Mouse (Mus musculus): Measurements from ENCODE around the gene Rps6kb2. TPM values are rescaled to one million over a fixed set of nuclear protein-coding genes. Genes with fewer than 3 reads are reported as not detected.
A peak's percentile ranks its signal among the peaks of the same experiment; 100 is the strongest.
"Not testable (repeated sequence)": the region's sequence is repeated elsewhere in the genome, so short reads cannot be mapped to it uniquely, and the experiment has no call there.

The Rps6kb2 gene
- total and polyA plus RNA-seq, 2 experiments from 2014 or later: 35.2 to 62.0 TPM

GRCm38 (mm10) chr19:4140147-4140546, 23.0 kb downstream of the Rps6kb2 start:
- Histone ChIP-seq H3K27me3 (ENCODE audit: control insufficient read depth, insufficient read depth, low read length) (no peaks in the 10 kb centered on the region), H3K27ac (ENCODE audit: low read depth) (no peak overlapping the region), H3K9ac (replicated peaks; ENCODE audit: low read depth, low read length) (no peak overlapping the region), H3K4me1 (ENCODE audit: control insufficient read depth, insufficient read depth) (no peaks in the 10 kb centered on the region), H3K4me2 (ENCODE audit: low read depth, low read length) (no peak overlapping the region), H3K36me3 (replicated peaks; ENCODE audit: control insufficient read depth, insufficient read depth, low read length) (no peaks in the 10 kb centered on the region), H3K9me3 (replicated peaks; ENCODE audit: control insufficient read depth, low read length) (no peaks in the 10 kb centered on the region), H3K4me3 (ENCODE audit: low read depth, low read length) (no peak overlapping the region)
- ATAC-seq (ENCODE audit: insufficient read depth, low read depth) (no peak), DNase-seq (ENCODE audit: low spot score) (no peak)
- WGBS: 69% methylated on average over 6 of the region's 6 CpGs
- TF ChIP-seq EP300 (IDR thresholded peaks at IDR 0.05; ENCODE audit: low read depth) (no peak), CTCF (IDR thresholded peaks at IDR 0.05; ENCODE audit: low read depth) (no peak)

GRCm38 (mm10) chr19:4139446-4139845, 23.7 kb downstream of the Rps6kb2 start, which contains the start of gene Gpr152:
TSS of gene Gpr152 (plus strand) at chr19:4139787.
- 73% methylated on average over 2 of the region's 2 CpGs for WGBS
- H3K27me3 ChIP-seq (ENCODE audit: control insufficient read depth, insufficient read depth, low read length): no peaks in the 10 kb centered on the region
- DNase-seq (ENCODE audit: low spot score): no peak
- no peak within 1 kb of the TSS for H3K27ac ChIP-seq (ENCODE audit: low read depth)
- H3K9ac ChIP-seq (replicated peaks; ENCODE audit: low read depth, low read length): no peak within 1 kb of the TSS
- H3K4me3 ChIP-seq (ENCODE audit: low read depth, low read length): no peak within 1 kb of the TSS
- no peaks in the 10 kb centered on the region for H3K4me1 ChIP-seq (ENCODE audit: control insufficient read depth, insufficient read depth)
- no peak within 1 kb of the TSS for H3K4me2 ChIP-seq (ENCODE audit: low read depth, low read length)
- TF ChIP-seq EP300 (IDR thresholded peaks at IDR 0.05; ENCODE audit: low read depth) (no peak), CTCF (IDR thresholded peaks at IDR 0.05; ENCODE audit: low read depth) (no peak)
- no peak for ATAC-seq (ENCODE audit: insufficient read depth, low read depth)
- no peaks in the 10 kb centered on the region for H3K36me3 ChIP-seq (replicated peaks; ENCODE audit: control insufficient read depth, insufficient read depth, low read length)
- H3K9me3 ChIP-seq (replicated peaks; ENCODE audit: control insufficient read depth, low read length): no peaks in the 10 kb centered on the region

DNA sequence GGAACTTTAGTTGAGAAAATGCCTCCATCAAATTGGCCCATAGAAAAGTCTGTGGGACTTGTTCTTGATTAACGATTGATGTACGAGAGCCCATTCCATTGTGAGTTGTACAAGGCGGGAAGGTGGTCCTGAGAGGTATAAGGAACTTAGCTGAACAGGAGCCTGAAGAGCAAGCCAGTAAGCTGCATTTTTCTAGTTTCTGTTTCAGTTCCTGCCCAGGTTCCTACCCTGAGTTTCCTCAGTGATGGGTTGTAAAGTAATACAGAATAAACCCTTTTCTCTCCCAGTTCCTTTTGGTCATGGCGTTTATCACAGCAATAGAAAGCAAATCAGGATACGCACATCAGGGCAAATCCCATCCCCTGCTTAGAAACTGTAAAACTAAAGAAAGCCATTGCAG, 25.2 kb downstream of the Rps6kb2 start:
- Histone ChIP-seq H3K36me3 (replicated peaks; ENCODE audit: control insufficient read depth, insufficient read depth, low read length) (peaks cover 4% of the 10 kb centered on the region), H3K27ac (ENCODE audit: low read depth) (no peak overlapping the region), H3K4me2 (ENCODE audit: low read depth, low read length) (no peak overlapping the region), H3K4me1 (ENCODE audit: control insufficient read depth, insufficient read depth) (no peaks in the 10 kb centered on the region), H3K9me3 (replicated peaks; ENCODE audit: control insufficient read depth, low read length) (no peaks in the 10 kb centered on the region), H3K4me3 (ENCODE audit: low read depth, low read length) (no peak overlapping the region), H3K9ac (replicated peaks; ENCODE audit: low read depth, low read length) (no peak overlapping the region), H3K27me3 (ENCODE audit: control insufficient read depth, insufficient read depth, low read length) (no peaks in the 10 kb centered on the region)
- DNase-seq (ENCODE audit: low spot score) (no peak), ATAC-seq (ENCODE audit: insufficient read depth, low read depth) (no peak)
- no peak for TF ChIP-seq CTCF (IDR thresholded peaks at IDR 0.05; ENCODE audit: low read depth)
- TF ChIP-seq EP300 (IDR thresholded peaks at IDR 0.05; ENCODE audit: low read depth): no peak
- 82% methylated on average over 5 of the region's 5 CpGs for WGBS

DNA sequence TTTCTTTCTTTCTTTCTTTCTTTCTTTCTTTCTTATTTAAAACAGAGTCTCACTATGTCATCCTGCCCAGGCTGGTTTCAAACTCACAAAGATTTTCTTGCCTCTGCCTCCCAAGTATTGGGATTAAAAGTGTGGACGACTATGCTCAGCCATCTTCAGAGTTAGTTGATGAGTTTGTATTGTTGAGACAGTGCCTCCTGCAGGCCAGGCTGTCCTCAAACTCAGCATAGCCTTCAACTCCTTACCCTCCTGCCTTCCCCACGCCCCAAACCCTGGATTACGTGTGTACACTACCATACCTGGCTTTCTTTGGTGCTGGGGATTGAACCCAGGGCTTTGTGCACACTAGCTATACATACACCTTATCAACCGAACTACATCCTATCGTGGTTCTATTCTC, 26.7 kb downstream of the Rps6kb2 start:
- Histone ChIP-seq H3K27ac (ENCODE audit: low read depth) (no peak overlapping the region), H3K9ac (replicated peaks; ENCODE audit: low read depth, low read length) (no peak overlapping the region), H3K36me3 (replicated peaks; ENCODE audit: control insufficient read depth, insufficient read depth, low read length) (peaks cover 19% of the 10 kb centered on the region), H3K4me2 (ENCODE audit: low read depth, low read length) (no peak overlapping the region), H3K4me1 (ENCODE audit: control insufficient read depth, insufficient read depth) (no peaks in the 10 kb centered on the region), H3K27me3 (ENCODE audit: control insufficient read depth, insufficient read depth, low read length) (no peaks in the 10 kb centered on the region), H3K4me3 (ENCODE audit: low read depth, low read length) (no peak overlapping the region), H3K9me3 (replicated peaks; ENCODE audit: control insufficient read depth, low read length) (no peaks in the 10 kb centered on the region)
- ATAC-seq (ENCODE audit: insufficient read depth, low read depth): no peak
- WGBS: 76% methylated on average over 5 of the region's 5 CpGs
- TF ChIP-seq CTCF (IDR thresholded peaks at IDR 0.05; ENCODE audit: low read depth) (no peak), EP300 (IDR thresholded peaks at IDR 0.05; ENCODE audit: low read depth) (no peak)
- no peak for DNase-seq (ENCODE audit: low spot score)

DNA sequence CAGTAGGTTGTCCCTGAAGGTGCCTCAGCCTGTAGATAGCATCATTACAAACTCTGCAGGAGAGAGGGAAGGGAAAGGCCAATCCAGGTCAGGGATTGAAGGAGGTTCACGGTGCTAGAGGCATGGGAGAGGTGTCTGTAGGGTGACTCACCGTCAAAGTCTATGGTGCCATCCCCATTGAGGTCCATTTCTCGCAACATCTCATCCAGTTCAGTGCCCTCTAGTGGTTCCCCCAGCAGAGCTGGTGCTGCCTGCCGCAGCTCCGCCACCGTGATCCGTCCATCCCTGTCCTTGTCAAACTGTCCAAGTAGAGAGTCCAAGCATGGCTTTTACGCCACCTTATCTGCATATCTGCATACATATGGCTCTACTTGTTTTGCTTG, 27.2 kb downstream of the Rps6kb2 start:
- ATAC-seq (ENCODE audit: insufficient read depth, low read depth): peak; percentile 52; the same call in 1 of the 2 replicates
- H3K36me3 ChIP-seq (replicated peaks; ENCODE audit: control insufficient read depth, insufficient read depth, low read length): peaks cover 24% of the 10 kb centered on the region
- not testable (repeated sequence) for H3K27me3 ChIP-seq (ENCODE audit: control insufficient read depth, insufficient read depth, low read length); H3K9me3 ChIP-seq (replicated peaks; ENCODE audit: control insufficient read depth, low read length); H3K9ac ChIP-seq (replicated peaks; ENCODE audit: low read depth, low read length); H3K27ac ChIP-seq (ENCODE audit: low read depth); H3K4me2 ChIP-seq (ENCODE audit: low read depth, low read length); H3K4me1 ChIP-seq (ENCODE audit: control insufficient read depth, insufficient read depth); H3K4me3 ChIP-seq (ENCODE audit: low read depth, low read length); DNase-seq (ENCODE audit: low spot score)
- 10% methylated on average over 8 of the region's 8 CpGs for WGBS
- TF ChIP-seq CTCF (IDR thresholded peaks at IDR 0.05; ENCODE audit: low read depth): peak; percentile 38

DNA sequence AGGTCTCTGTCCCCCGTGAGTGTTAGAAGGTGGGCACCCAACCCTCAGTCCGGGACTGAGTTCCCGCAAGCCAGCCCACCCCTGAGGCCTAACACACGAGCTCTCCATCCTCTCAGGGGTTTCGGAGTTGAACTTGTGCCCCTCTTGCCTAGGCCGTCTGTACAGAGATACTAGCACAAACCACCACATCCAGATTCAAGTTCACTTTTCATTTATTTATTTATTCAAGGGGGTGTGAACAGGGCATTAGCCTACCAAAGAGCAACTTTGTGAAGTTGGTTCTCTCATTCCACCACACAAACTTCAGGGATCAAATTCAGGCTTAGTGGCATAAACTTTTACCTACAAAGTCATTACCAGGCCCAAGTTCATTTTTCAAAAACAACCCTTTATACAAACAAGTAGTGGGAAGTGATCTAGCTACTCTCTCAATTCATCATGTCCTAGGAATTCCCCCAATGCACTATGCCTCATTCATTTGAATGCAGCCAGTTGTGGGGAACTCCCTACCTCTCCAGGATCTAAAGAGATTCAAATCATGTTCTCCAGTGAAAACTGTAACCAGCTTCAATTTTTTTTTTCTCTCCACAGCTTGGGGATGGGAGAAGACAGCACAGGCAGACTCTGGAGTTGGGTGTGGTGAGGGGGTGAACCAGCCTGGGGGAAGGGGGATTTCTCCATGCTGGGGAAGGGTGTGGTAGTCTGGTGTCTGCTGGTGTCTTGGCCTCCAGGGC, 27.8 kb downstream of the Rps6kb2 start:
- peaks cover 26% of the 10 kb centered on the region for H3K36me3 ChIP-seq (replicated peaks; ENCODE audit: control insufficient read depth, insufficient read depth, low read length)
- not testable (repeated sequence) for DNase-seq (ENCODE audit: low spot score); H3K27me3 ChIP-seq (ENCODE audit: control insufficient read depth, insufficient read depth, low read length); H3K4me2 ChIP-seq (ENCODE audit: low read depth, low read length); H3K9ac ChIP-seq (replicated peaks; ENCODE audit: low read depth, low read length); H3K4me1 ChIP-seq (ENCODE audit: control insufficient read depth, insufficient read depth); ATAC-seq (ENCODE audit: insufficient read depth, low read depth); H3K27ac ChIP-seq (ENCODE audit: low read depth); H3K9me3 ChIP-seq (replicated peaks; ENCODE audit: control insufficient read depth, low read length); H3K4me3 ChIP-seq (ENCODE audit: low read depth, low read length)
- 83% methylated on average over 6 of the region's 6 CpGs for WGBS
